Mouse (Mus musculus): ENCODE results near the gene Ctnna3.

Ctnna3 gene

GRCm38 (mm10) chr10:63526027-63526426, 96.1 kb downstream of the Ctnna3 start:
- DNase-seq (ENCODE audit: low spot score) = no peak

GRCm38 (mm10) chr10:63532381-63532780, 102.5 kb downstream of the Ctnna3 start:
- DNase-seq (ENCODE audit: low spot score) = no peak

- peak; percentile 65 for DNase-seq (ENCODE audit: low spot score)
Observed at GRCm38 (mm10) chr10:63541754-63542153, 111.9 kb downstream of the Ctnna3 start.

GRCm38 (mm10) chr10:63542493-63542892, 112.6 kb downstream of the Ctnna3 start:
- no peak for DNase-seq (ENCODE audit: low spot score)

GRCm38 (mm10) chr10:63566691-63567090, 136.8 kb downstream of the Ctnna3 start:
- no peak for DNase-seq (ENCODE audit: low spot score)

GRCm38 (mm10) chr10:63571561-63571960, 141.7 kb downstream of the Ctnna3 start:
- no peak for DNase-seq (ENCODE audit: low spot score)

- DNase-seq (ENCODE audit: low spot score) = no peak
Observed at GRCm38 (mm10) chr10:63572866-63573265, 143.0 kb downstream of the Ctnna3 start.

- peak; percentile 49 for DNase-seq (ENCODE audit: low spot score)
Observed at GRCm38 (mm10) chr10:63574100-63574609, 144.3 kb downstream of the Ctnna3 start.

GRCm38 (mm10) chr10:63582608-63583007, 152.7 kb downstream of the Ctnna3 start:
- peak; percentile 94 for DNase-seq (ENCODE audit: low spot score)

- no peak for DNase-seq (ENCODE audit: low spot score)
Observed at GRCm38 (mm10) chr10:63583798-63584374, 154.0 kb downstream of the Ctnna3 start.

GRCm38 (mm10) chr10:63599417-63599816, 169.5 kb downstream of the Ctnna3 start:
- no peak for DNase-seq (ENCODE audit: low spot score)

- DNase-seq (ENCODE audit: low spot score) = no peak
Observed at GRCm38 (mm10) chr10:63601206-63601605, 171.3 kb downstream of the Ctnna3 start.

GRCm38 (mm10) chr10:63628546-63628945, 198.6 kb downstream of the Ctnna3 start:
- peak; percentile 8 for DNase-seq (ENCODE audit: low spot score)

- DNase-seq (ENCODE audit: low spot score) = no peak
Observed at GRCm38 (mm10) chr10:63633915-63634314, 204.0 kb downstream of the Ctnna3 start.

GRCm38 (mm10) chr10:63637987-63638386, 208.1 kb downstream of the Ctnna3 start:
- no peak for DNase-seq (ENCODE audit: low spot score)

GRCm38 (mm10) chr10:63647300-63647699, 217.4 kb downstream of the Ctnna3 start:
- DNase-seq (ENCODE audit: low spot score) = no peak

GRCm38 (mm10) chr10:63650307-63650706, 220.4 kb downstream of the Ctnna3 start:
- no peak for DNase-seq (ENCODE audit: low spot score)

GRCm38 (mm10) chr10:63652887-63653286, 223.0 kb downstream of the Ctnna3 start:
- no peak for DNase-seq (ENCODE audit: low spot score)

GRCm38 (mm10) chr10:63653571-63653970, 223.7 kb downstream of the Ctnna3 start:
- DNase-seq (ENCODE audit: low spot score) = no peak

- DNase-seq (ENCODE audit: low spot score) = no peak
Observed at GRCm38 (mm10) chr10:63654560-63654959, 224.7 kb downstream of the Ctnna3 start.

- no peak for DNase-seq (ENCODE audit: low spot score)
Observed at GRCm38 (mm10) chr10:63676343-63676742, 246.4 kb downstream of the Ctnna3 start.

- DNase-seq (ENCODE audit: low spot score) = peak; percentile 4
Observed at GRCm38 (mm10) chr10:63689233-63689632, 259.3 kb downstream of the Ctnna3 start.

- DNase-seq (ENCODE audit: low spot score) = peak; percentile 5
Observed at GRCm38 (mm10) chr10:63689651-63690050, 259.8 kb downstream of the Ctnna3 start.

- peak; percentile 78 for DNase-seq (ENCODE audit: low spot score)
Observed at GRCm38 (mm10) chr10:63692039-63692438, 262.1 kb downstream of the Ctnna3 start.
